Mouse (Mus musculus): ENCODE data around the gene Nmu. TPM values are rescaled to one million over a fixed set of nuclear protein-coding genes. Genes with fewer than 3 reads are reported as not detected.

Nmu gene
- polyA plus RNA-seq, 1 experiment from 2014 or later = not detected

DNA sequence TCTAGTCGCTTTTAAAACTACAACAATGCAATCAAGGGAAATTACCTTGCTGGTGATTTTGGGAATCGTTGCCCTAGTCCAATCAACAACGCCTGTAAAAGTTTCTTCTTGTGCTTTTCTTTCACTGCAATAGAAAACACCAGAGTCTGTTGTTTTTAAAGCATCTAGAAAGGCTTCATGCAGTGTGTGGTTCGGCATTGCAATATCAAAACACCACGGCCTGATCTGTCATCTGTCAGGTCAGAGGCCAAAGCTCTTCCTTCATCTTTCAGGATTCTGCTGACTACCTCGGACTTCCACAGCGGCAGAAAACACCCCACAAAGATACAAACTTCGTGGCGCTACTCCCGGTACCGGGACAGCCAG is 60.2 kb downstream of the Nmu start:
- under 1% methylated on average over 11 of the region's 11 CpGs for whole genome bisulfite sequencing
- no peak for ATAC-seq

GRCm38 (mm10) chr5:76302009-76302408 is 61.6 kb downstream of the Nmu start:
- H3K4me3 ChIP-seq (replicated peaks; ENCODE audit: low read length) = no peak overlapping the region
- H3K9ac ChIP-seq (replicated peaks; ENCODE audit: low read depth, low read length) = no peak overlapping the region
- H3K27me3 ChIP-seq (replicated peaks; ENCODE audit: control insufficient read depth, insufficient read depth, low read length) = no peaks in the 10 kb centered on the region
- no peaks in the 10 kb centered on the region for H3K36me3 ChIP-seq (ENCODE audit: control insufficient read depth, insufficient read depth)
- no peak overlapping the region for H3K4me2 ChIP-seq (ENCODE audit: low read length)
- peaks cover 16% of the 10 kb centered on the region for H3K4me1 ChIP-seq (replicated peaks; ENCODE audit: control insufficient read depth, insufficient read depth, low read length)
- no peak for ATAC-seq
- no peaks in the 10 kb centered on the region for H3K9me3 ChIP-seq (ENCODE audit: control insufficient read depth, low read length)
- H3K27ac ChIP-seq (ENCODE audit: low read length) = no peak overlapping the region
- WGBS = 70% methylated on average over 2 of the region's 2 CpGs

More for the DNA sequence above, 60.2 kb downstream of the Nmu start:
- Histone ChIP-seq H3K36me3 (ENCODE audit: control insufficient read depth, insufficient read depth) (no peaks in the 10 kb centered on the region), H3K4me3 (replicated peaks; ENCODE audit: low read length) (peak overlapping the region; percentile 70), H3K4me1 (replicated peaks; ENCODE audit: control insufficient read depth, insufficient read depth, low read length) (peaks cover 16% of the 10 kb centered on the region), H3K9ac (replicated peaks; ENCODE audit: low read depth, low read length) (peak overlapping the region; percentile 96), H3K9me3 (ENCODE audit: control insufficient read depth, low read length) (no peaks in the 10 kb centered on the region), H3K27me3 (replicated peaks; ENCODE audit: control insufficient read depth, insufficient read depth, low read length) (no peaks in the 10 kb centered on the region), H3K4me2 (ENCODE audit: low read length) (peak overlapping the region; percentile 81), H3K27ac (ENCODE audit: low read length) (peak overlapping the region; percentile 98)

DNA sequence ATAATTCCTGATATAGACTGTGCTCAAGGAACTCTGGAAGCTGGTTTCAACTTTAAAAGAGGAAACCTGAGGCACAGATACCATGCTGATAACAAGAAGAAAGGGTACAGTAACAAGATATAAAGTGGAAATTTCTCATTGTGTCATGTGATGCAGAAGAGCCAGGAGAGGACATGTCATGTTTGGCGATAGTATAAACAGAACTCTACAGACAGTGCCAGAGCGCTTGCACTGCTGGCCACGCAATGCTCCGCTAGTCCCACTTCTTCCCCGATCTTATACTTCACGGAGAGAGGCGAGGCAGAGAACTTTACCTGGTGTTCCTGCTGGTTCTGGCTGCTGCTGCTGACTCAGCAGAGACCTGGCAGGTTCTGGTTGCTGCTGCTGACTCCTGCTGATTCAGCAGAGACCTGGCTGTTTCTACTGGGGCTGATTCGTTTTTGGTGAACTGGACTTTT is 74.3 kb downstream of the Nmu start:
- H3K27ac ChIP-seq (ENCODE audit: low read length) = no peak overlapping the region
- no peak overlapping the region for H3K4me2 ChIP-seq (ENCODE audit: low read length)
- ATAC-seq = no peak
- 92% methylated on average over 8 of the region's 8 CpGs for WGBS
- no peak overlapping the region for H3K9ac ChIP-seq (replicated peaks; ENCODE audit: low read depth, low read length)
- no peak overlapping the region for H3K4me3 ChIP-seq (replicated peaks; ENCODE audit: low read length)
- H3K9me3 ChIP-seq (ENCODE audit: control insufficient read depth, low read length) = no peaks in the 10 kb centered on the region
- H3K27me3 ChIP-seq (replicated peaks; ENCODE audit: control insufficient read depth, insufficient read depth, low read length) = no peaks in the 10 kb centered on the region
- H3K36me3 ChIP-seq (ENCODE audit: control insufficient read depth, insufficient read depth) = no peaks in the 10 kb centered on the region
- no peaks in the 10 kb centered on the region for H3K4me1 ChIP-seq (replicated peaks; ENCODE audit: control insufficient read depth, insufficient read depth, low read length)

GRCm38 (mm10) chr5:76288256-76288655 is 75.3 kb downstream of the Nmu start:
- H3K27ac ChIP-seq (ENCODE audit: low read length) = no peak overlapping the region
- H3K9ac ChIP-seq (replicated peaks; ENCODE audit: low read depth, low read length) = no peak overlapping the region
- no peak overlapping the region for H3K4me3 ChIP-seq (replicated peaks; ENCODE audit: low read length)
- 94% methylated on average over 3 of the region's 3 CpGs for WGBS
- no peak for ATAC-seq
- no peaks in the 10 kb centered on the region for H3K27me3 ChIP-seq (replicated peaks; ENCODE audit: control insufficient read depth, insufficient read depth, low read length)
- no peak overlapping the region for H3K4me2 ChIP-seq (ENCODE audit: low read length)
- no peaks in the 10 kb centered on the region for H3K4me1 ChIP-seq (replicated peaks; ENCODE audit: control insufficient read depth, insufficient read depth, low read length)
- no peaks in the 10 kb centered on the region for H3K9me3 ChIP-seq (ENCODE audit: control insufficient read depth, low read length)
- no peaks in the 10 kb centered on the region for H3K36me3 ChIP-seq (ENCODE audit: control insufficient read depth, insufficient read depth)

DNA sequence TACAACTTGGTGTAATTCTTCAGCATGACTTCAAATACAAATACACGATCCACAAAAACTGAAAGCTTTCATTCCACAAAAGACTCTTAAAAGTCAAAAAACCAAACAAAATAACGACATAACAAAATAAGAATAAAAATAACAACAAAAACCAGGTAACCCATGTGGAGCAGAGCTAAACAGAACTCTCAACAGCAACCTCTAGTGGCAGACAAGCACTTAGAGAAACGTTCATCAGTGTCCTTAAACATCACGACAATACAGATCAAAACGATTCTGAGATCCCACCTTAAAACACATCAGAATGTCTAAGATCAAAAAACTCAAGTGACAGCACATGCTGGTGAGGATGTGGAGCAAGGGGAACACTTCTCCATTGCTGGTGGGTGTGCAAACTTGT is 76.5 kb downstream of the Nmu start:
- 83% methylated on average over 5 of the region's 5 CpGs for WGBS
- H3K36me3 ChIP-seq (ENCODE audit: control insufficient read depth, insufficient read depth) = no peaks in the 10 kb centered on the region
- H3K4me3 ChIP-seq (replicated peaks; ENCODE audit: low read length) = no peak overlapping the region
- H3K4me1 ChIP-seq (replicated peaks; ENCODE audit: control insufficient read depth, insufficient read depth, low read length) = no peaks in the 10 kb centered on the region
- no peaks in the 10 kb centered on the region for H3K9me3 ChIP-seq (ENCODE audit: control insufficient read depth, low read length)
- no peak overlapping the region for H3K4me2 ChIP-seq (ENCODE audit: low read length)
- ATAC-seq = no peak
- no peak overlapping the region for H3K9ac ChIP-seq (replicated peaks; ENCODE audit: low read depth, low read length)
- no peaks in the 10 kb centered on the region for H3K27me3 ChIP-seq (replicated peaks; ENCODE audit: control insufficient read depth, insufficient read depth, low read length)
- H3K27ac ChIP-seq (ENCODE audit: low read length) = no peak overlapping the region

DNA sequence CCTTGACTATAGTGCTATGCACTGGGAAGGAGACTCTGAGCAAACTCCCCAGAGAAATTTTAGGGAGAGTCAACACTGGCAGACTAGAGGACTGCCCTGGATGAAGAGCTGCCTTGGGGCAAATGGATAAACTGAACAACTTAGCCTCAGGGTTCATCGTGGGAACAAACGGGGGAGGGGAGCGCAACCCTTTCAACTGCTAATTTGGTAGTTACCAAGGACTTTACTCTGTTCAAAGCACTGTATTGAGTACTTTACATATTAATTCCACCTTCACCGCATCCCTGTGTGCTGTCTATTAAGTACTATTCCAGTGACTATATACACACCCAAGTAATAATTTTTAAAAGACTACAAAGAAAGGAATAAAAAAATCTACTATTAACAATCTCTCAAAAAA is 77.9 kb downstream of the Nmu start:
- no peaks in the 10 kb centered on the region for H3K4me1 ChIP-seq (replicated peaks; ENCODE audit: control insufficient read depth, insufficient read depth, low read length)
- H3K9me3 ChIP-seq (ENCODE audit: control insufficient read depth, low read length) = no peaks in the 10 kb centered on the region
- H3K4me2 ChIP-seq (ENCODE audit: low read length) = no peak overlapping the region
- ATAC-seq = no peak
- 30% methylated on average over 4 of the region's 4 CpGs for WGBS
- no peak overlapping the region for H3K4me3 ChIP-seq (replicated peaks; ENCODE audit: low read length)
- H3K36me3 ChIP-seq (ENCODE audit: control insufficient read depth, insufficient read depth) = no peaks in the 10 kb centered on the region
- no peak overlapping the region for H3K9ac ChIP-seq (replicated peaks; ENCODE audit: low read depth, low read length)
- no peak overlapping the region for H3K27ac ChIP-seq (ENCODE audit: low read length)
- H3K27me3 ChIP-seq (replicated peaks; ENCODE audit: control insufficient read depth, insufficient read depth, low read length) = no peaks in the 10 kb centered on the region

GRCm38 (mm10) chr5:76283890-76284289 is 79.7 kb downstream of the Nmu start:
- WGBS = 91% methylated on average over 1 of the region's 1 CpGs
- Histone ChIP-seq H3K27ac (ENCODE audit: low read length) (no peak overlapping the region), H3K27me3 (replicated peaks; ENCODE audit: control insufficient read depth, insufficient read depth, low read length) (no peaks in the 10 kb centered on the region), H3K4me2 (ENCODE audit: low read length) (no peak overlapping the region), H3K4me1 (replicated peaks; ENCODE audit: control insufficient read depth, insufficient read depth, low read length) (no peaks in the 10 kb centered on the region), H3K9ac (replicated peaks; ENCODE audit: low read depth, low read length) (no peak overlapping the region), H3K36me3 (ENCODE audit: control insufficient read depth, insufficient read depth) (no peaks in the 10 kb centered on the region), H3K4me3 (replicated peaks; ENCODE audit: low read length) (no peak overlapping the region), H3K9me3 (ENCODE audit: control insufficient read depth, low read length) (no peaks in the 10 kb centered on the region)
- ATAC-seq = no peak

Other genes with a start within 250 kb of the Nmu start
- gene Srd5a3, start 223.5 kb downstream of the Nmu start, polyA plus RNA-seq (2015; fragmentation: Nextera tagmentation; extraction: Ambion mirVana) = 17.3 and 19.8 TPM in 2 replicates
- gene Tmem165, start 179.9 kb downstream of the Nmu start, polyA plus RNA-seq (2015; fragmentation: Nextera tagmentation; extraction: Ambion mirVana) = 40.3 and 45.9 TPM in 2 replicates
- 13.0 and 16.7 TPM in 2 replicates for gene Clock, start 59.0 kb downstream of the Nmu start, polyA plus RNA-seq (2015; fragmentation: Nextera tagmentation; extraction: Ambion mirVana)
- not detected in 2 replicates for gene Pdcl2, start 32.6 kb downstream of the Nmu start, polyA plus RNA-seq (2015; fragmentation: Nextera tagmentation; extraction: Ambion mirVana)
- gene Gm7271, start 120.3 kb upstream of the Nmu start, polyA plus RNA-seq (2015; fragmentation: Nextera tagmentation; extraction: Ambion mirVana) = not detected in 2 replicates
- gene Exoc1, start 165.5 kb upstream of the Nmu start, polyA plus RNA-seq (2015; fragmentation: Nextera tagmentation; extraction: Ambion mirVana) = 68.6 and 74.0 TPM in 2 replicates
- gene Cep135, start 224.9 kb upstream of the Nmu start, polyA plus RNA-seq (2015; fragmentation: Nextera tagmentation; extraction: Ambion mirVana) = 5.0 and 5.4 TPM in 2 replicates